Mouse (Mus musculus) erythroblast, embryonic 14.5 days (primary cell): ENCODE data around the gene Kcnk13.

Source experiments
- GATA1 ChIP-seq: IDR thresholded peaks from 2 replicates; pipeline ENCODE4 v1.6.1; 2012; ENCODE audit warnings: low read length, inconsistent platforms, mixed read lengths
- TAL1 ChIP-seq: IDR thresholded peaks from 3 replicates; pipeline ENCODE4 v1.6.1; 2012; ENCODE audit warnings: low read length, inconsistent platforms, mixed read lengths

- TF ChIP-seq TAL1 (no peak), GATA1 (no peak)
These were observed 77.8 kb downstream of the Kcnk13 start for GRCm38 (mm10) chr12:100042116-100042515.
